Mouse (Mus musculus) E14TG2a.4 (cell line): ENCODE results near the gene Mrap.

Experiments used
- CTCF ChIP-seq: conservative IDR thresholded peaks from 2 replicates; pipeline ENCODE4 v1.5.1; 2014; ENCODE audit warnings: low read length
- NANOG ChIP-seq: IDR thresholded peaks from 2 replicates; pipeline ENCODE4 v1.6.1; 2014; ENCODE audit warnings: borderline replicate concordance, low read length, mixed read lengths

DNA sequence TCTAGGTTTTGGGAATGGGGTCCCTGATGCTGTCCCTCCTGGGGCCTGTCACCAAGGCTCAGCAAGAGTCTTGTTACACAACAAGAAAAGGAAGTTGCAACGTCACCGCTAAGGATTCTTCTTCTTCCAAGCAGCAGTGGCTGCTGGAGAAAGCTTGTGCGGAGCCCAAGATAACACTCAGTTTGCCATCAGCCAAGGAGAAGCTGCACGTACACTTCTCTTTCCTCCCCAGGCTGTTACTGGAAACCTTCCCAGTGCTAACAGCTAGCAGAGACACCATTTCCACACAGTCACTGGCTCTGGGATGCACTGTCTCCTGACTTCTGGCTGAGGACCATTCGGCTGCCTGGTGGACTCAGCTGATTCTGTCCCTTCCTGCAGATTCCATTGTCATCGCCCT is 9.1 kb downstream of the Mrap start:
- no peak for TF ChIP-seq CTCF
- no peak for TF ChIP-seq NANOG
